Mouse (Mus musculus) stomach, embryonic 15.5 days (tissue): ENCODE measurements around the gene Aunip. TPM values are rescaled to one million over a fixed set of nuclear protein-coding genes. Genes with fewer than 3 reads are reported as not detected.
"Not testable (repeated sequence)": the region's sequence is repeated elsewhere in the genome, so short reads cannot be mapped to it uniquely, and the experiment has no call there.

Experiments used
- ATAC-seq: fragments of 200-750 bp; cut with Nextera tagmentation; 2 replicates; pipeline ENCODE4 v1.8.0; 2017; ENCODE audit warnings: low read depth, moderate number of reproducible peaks, moderate TSS enrichment; ENCODE audit not compliant: insufficient read depth, low FRiP score
- H3K27ac ChIP-seq: fragments of 300-500 bp; sonication (generic); 2 replicates; pipeline ENCODE4 v1.5.1; 2015; ENCODE audit warnings: mild to moderate bottlenecking, inconsistent platforms
- H3K27me3 ChIP-seq: fragments of 300-500 bp; sonication (generic); replicated peaks from 2 replicates; pipeline ENCODE4 v1.6.1; 2015; ENCODE audit warnings: inconsistent platforms
- H3K36me3 ChIP-seq: fragments of 300-500 bp; sonication (generic); 2 replicates; pipeline ENCODE4 v1.6.1; 2015; ENCODE audit warnings: inconsistent platforms
- H3K4me1 ChIP-seq: fragments of 300-500 bp; sonication (generic); 2 replicates; pipeline ENCODE4 v1.6.1; 2015; ENCODE audit warnings: inconsistent platforms
- H3K4me2 ChIP-seq: fragments of 300-500 bp; sonication (generic); 2 replicates; pipeline ENCODE4 v1.6.1; 2015; ENCODE audit warnings: mild to moderate bottlenecking, inconsistent platforms
- H3K4me3 ChIP-seq: fragments of 300-500 bp; sonication (generic); replicated peaks from 2 replicates; pipeline ENCODE4 v1.5.1; 2015; ENCODE audit warnings: inconsistent platforms
- H3K9ac ChIP-seq: fragments of 300-500 bp; sonication (generic); 2 replicates; pipeline ENCODE4 v1.6.1; 2015; ENCODE audit warnings: inconsistent platforms
- H3K9me3 ChIP-seq: fragments of 300-500 bp; sonication (generic); 2 replicates; pipeline ENCODE4 v1.6.1; 2016; ENCODE audit warnings: inconsistent platforms
- WGBS: fragments of 180-500 bp; shearing (Covaris S2); methylation state at CpG from one replicate; pipeline ENCODE4 v1.1.7; 2015; 5-methylcytosine and 5-hydroxymethylcytosine counted together
- polyA plus RNA-seq: library from polyadenylated mRNA; unstranded; fragments of >200 nt; fragmentation: Nextera tagmentation; extraction: Ambion mirVana; gene quantifications from 2 replicates; pipeline ENCODE4 v1.2.1, GENCODE M21; 2015

The Aunip gene
- polyA plus RNA-seq, 1 experiment from 2014 or later = 12.7 TPM

- Histone ChIP-seq H3K36me3 (no peaks in the 10 kb centered on the region), H3K27me3 (no peaks in the 10 kb centered on the region), H3K27ac (no peak overlapping the region), H3K4me2 (no peak overlapping the region), H3K9me3 (no peaks in the 10 kb centered on the region), H3K4me1 (peaks cover 7% of the 10 kb centered on the region; the same call in 1 of the 2 replicates), H3K4me3 (no peak overlapping the region), H3K9ac (no peak overlapping the region)
- 74% methylated on average over 11 of the region's 11 CpGs for WGBS
- no peak for ATAC-seq
Measured at GRCm38 (mm10) chr4:134489986-134490665, 20.7 kb upstream of the Aunip start.

GRCm38 (mm10) chr4:134491716-134492115 is 19.1 kb upstream of the Aunip start:
- Histone ChIP-seq H3K4me2 (no peak overlapping the region), H3K27me3 (no peaks in the 10 kb centered on the region), H3K36me3 (no peaks in the 10 kb centered on the region), H3K4me3 (no peak overlapping the region), H3K9ac (no peak overlapping the region), H3K9me3 (no peaks in the 10 kb centered on the region), H3K27ac (no peak overlapping the region), H3K4me1 (peaks cover 16% of the 10 kb centered on the region)
- 59% methylated on average over 6 of the region's 6 CpGs for WGBS
- ATAC-seq = no peak

GRCm38 (mm10) chr4:134494161-134494560 is 16.6 kb upstream of the Aunip start:
- peaks cover 26% of the 10 kb centered on the region for H3K4me1 ChIP-seq
- not testable (repeated sequence) for H3K27ac ChIP-seq, ATAC-seq, H3K27me3 ChIP-seq, H3K9ac ChIP-seq, H3K4me2 ChIP-seq, H3K4me3 ChIP-seq, H3K9me3 ChIP-seq, H3K36me3 ChIP-seq
- WGBS = 90% methylated on average over 6 of the region's 6 CpGs

GRCm38 (mm10) chr4:134494780-134495545 is 15.8 kb upstream of the Aunip start:
- 58% methylated on average over 16 of the region's 16 CpGs for WGBS
- Histone ChIP-seq H3K9me3 (no peaks in the 10 kb centered on the region), H3K4me3 (no peak overlapping the region), H3K27ac (peak overlapping the region; percentile 28; the same call in 1 of the 2 replicates), H3K4me1 (peaks cover 26% of the 10 kb centered on the region), H3K4me2 (no peak overlapping the region), H3K9ac (no peak overlapping the region), H3K36me3 (no peaks in the 10 kb centered on the region), H3K27me3 (no peaks in the 10 kb centered on the region)
- peak; percentile 66 for ATAC-seq

- 63% methylated on average over 5 of the region's 5 CpGs for WGBS
- Histone ChIP-seq H3K9ac (no peak overlapping the region), H3K4me1 (peaks cover 26% of the 10 kb centered on the region), H3K27ac (no peak overlapping the region; the same call in 1 of the 2 replicates), H3K4me2 (no peak overlapping the region), H3K27me3 (no peaks in the 10 kb centered on the region), H3K36me3 (no peaks in the 10 kb centered on the region), H3K4me3 (no peak overlapping the region), H3K9me3 (no peaks in the 10 kb centered on the region)
- no peak for ATAC-seq
Measured at GRCm38 (mm10) chr4:134495546-134495923, 15.3 kb upstream of the Aunip start.

- H3K4me1 ChIP-seq = peaks cover 26% of the 10 kb centered on the region
- peak; percentile 65 for ATAC-seq
- H3K4me3 ChIP-seq = peak within 1 kb of the TSS; percentile 56
- H3K36me3 ChIP-seq = no peaks in the 10 kb centered on the region
- peak within 1 kb of the TSS; percentile 42 for H3K9ac ChIP-seq
- 4% methylated on average over 35 of the region's 35 CpGs for WGBS
- no peaks in the 10 kb centered on the region for H3K27me3 ChIP-seq
- H3K9me3 ChIP-seq = no peaks in the 10 kb centered on the region
- H3K4me2 ChIP-seq = peak within 1 kb of the TSS; percentile 98
- peak within 1 kb of the TSS; percentile 61 for H3K27ac ChIP-seq
Measured at GRCm38 (mm10) chr4:134496595-134497210, 14.1 kb upstream of the Aunip start, which contains the start of gene Paqr7. Gene Paqr7 (plus strand): TSS chr4:134496697.

- Histone ChIP-seq H3K4me2 (peak overlapping the region; percentile 98), H3K27me3 (no peaks in the 10 kb centered on the region), H3K36me3 (no peaks in the 10 kb centered on the region), H3K27ac (peak overlapping the region; percentile 61; the same call in 1 of the 2 replicates), H3K9ac (peak overlapping the region; percentile 42), H3K9me3 (no peaks in the 10 kb centered on the region), H3K4me3 (peak overlapping the region; percentile 56), H3K4me1 (peaks cover 26% of the 10 kb centered on the region)
- 13% methylated on average over 6 of the region's 6 CpGs for WGBS
- no peak for ATAC-seq
Measured at GRCm38 (mm10) chr4:134497223-134497622, 13.6 kb upstream of the Aunip start.

GRCm38 (mm10) chr4:134497986-134498731 is 12.6 kb upstream of the Aunip start:
- H3K4me3 ChIP-seq = no peak overlapping the region
- WGBS = 71% methylated on average over 12 of the region's 12 CpGs
- H3K4me1 ChIP-seq = peaks cover 26% of the 10 kb centered on the region
- no peaks in the 10 kb centered on the region for H3K27me3 ChIP-seq
- no peak for ATAC-seq
- H3K9me3 ChIP-seq = no peaks in the 10 kb centered on the region
- H3K36me3 ChIP-seq = no peaks in the 10 kb centered on the region
- H3K27ac ChIP-seq = 0 out of 2 replicates have a peak overlapping the region, but pooled peaks have one; percentile 0
- H3K9ac ChIP-seq = no peak overlapping the region
- peak overlapping the region; percentile 98 for H3K4me2 ChIP-seq

GRCm38 (mm10) chr4:134498983-134499382 is 11.8 kb upstream of the Aunip start:
- not testable (repeated sequence) for H3K9ac ChIP-seq, H3K36me3 ChIP-seq, H3K27ac ChIP-seq, ATAC-seq, H3K27me3 ChIP-seq, H3K9me3 ChIP-seq, H3K4me3 ChIP-seq, H3K4me2 ChIP-seq
- peaks cover 26% of the 10 kb centered on the region for H3K4me1 ChIP-seq
- 84% methylated on average over 6 of the region's 6 CpGs for WGBS

- H3K4me1 ChIP-seq = peaks cover 16% of the 10 kb centered on the region
- ATAC-seq = no peak
- no peak overlapping the region for H3K4me2 ChIP-seq
- WGBS = 88% methylated on average over 6 of the region's 6 CpGs
- H3K4me3 ChIP-seq = no peak overlapping the region
- no peak overlapping the region for H3K9ac ChIP-seq
- no peak overlapping the region for H3K27ac ChIP-seq
- H3K9me3 ChIP-seq = no peaks in the 10 kb centered on the region
- H3K27me3 ChIP-seq = no peaks in the 10 kb centered on the region
- no peaks in the 10 kb centered on the region for H3K36me3 ChIP-seq
Measured at GRCm38 (mm10) chr4:134501095-134501494, 9.7 kb upstream of the Aunip start.

GRCm38 (mm10) chr4:134503686-134504357 is 7.0 kb upstream of the Aunip start:
- ATAC-seq = no peak
- H3K9ac ChIP-seq = no peak overlapping the region
- H3K4me3 ChIP-seq = no peak overlapping the region
- no peaks in the 10 kb centered on the region for H3K36me3 ChIP-seq
- no peak overlapping the region for H3K4me2 ChIP-seq
- WGBS = 81% methylated on average over 4 of the region's 4 CpGs
- H3K27ac ChIP-seq = no peak overlapping the region
- no peaks in the 10 kb centered on the region for H3K27me3 ChIP-seq
- H3K9me3 ChIP-seq = no peaks in the 10 kb centered on the region
- H3K4me1 ChIP-seq = no peaks in the 10 kb centered on the region
